Mouse (Mus musculus): ENCODE measurements around the gene Nfkbil1.

DNA sequence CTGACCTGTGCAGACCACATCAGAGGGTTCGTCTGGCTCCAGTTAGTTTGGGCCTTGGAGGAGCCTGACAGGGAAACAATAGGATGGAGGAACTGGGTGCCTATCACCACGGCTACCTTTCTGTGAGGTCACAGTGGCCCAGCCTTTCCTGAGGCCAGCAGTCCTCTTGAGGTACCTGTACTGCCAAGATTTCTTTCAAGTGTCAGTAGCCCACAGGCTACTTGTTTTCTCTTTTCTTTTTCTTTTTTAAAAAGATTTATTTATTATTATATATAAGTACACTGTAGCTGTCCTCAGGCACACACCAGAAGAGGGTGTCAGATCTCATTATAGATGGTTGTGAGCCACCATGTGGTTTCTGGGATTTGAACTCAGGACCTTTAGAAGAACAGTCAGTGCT is 59.6 kb downstream of the Nfkbil1 start, which contains the start of gene Aif1:
- TF ChIP-seq CTCF (IDR thresholded peaks at IDR 0.05; ENCODE audit: low read depth): no peak
- no peak for TF ChIP-seq EP300 (IDR thresholded peaks at IDR 0.05; ENCODE audit: low read depth)
